Mouse (Mus musculus) left cerebral cortex, postnatal 36 days (tissue): ENCODE measurements at regions not wholly inside any gene's neighbourhood (a gene's known extent, or its start where the extent isn't known, plus 50 kb on each side); places are given as distances from the start of the nearest gene placed in this dataset.

ENCODE experiments used
- DNase-seq, 2 experiments: peaks; one replicate each; pipeline ENCODE4 v3.0.0; 2021 to 2022; ENCODE audit warnings: low spot score in 2 of 2, mixed read lengths in 1 of 2
- intact Hi-C: fragments of 180-260 bp; cut with DNase I; formaldehyde crosslinking; loops from one replicate; pipeline ENCODE4 v1.15.1; 2025

GRCm38 (mm10) chr7:40052255-40052654, 534.7 kb downstream of the Zfp619 start:
- no peak for DNase-seq

GRCm38 (mm10) chr7:40058836-40059235, 541.3 kb downstream of the Zfp619 start:
- DNase-seq = no peak
- intact Hi-C loops = no loop called here

More at GRCm38 (mm10) chr7:40052255-40052654, 534.7 kb downstream of the Zfp619 start:
- intact Hi-C loops = no loop called here

- DNase-seq = no peak
- intact Hi-C loops = no loop called here
These were observed 547.1 kb downstream of the Zfp619 start for GRCm38 (mm10) chr7:40064631-40065030.

GRCm38 (mm10) chr7:40065526-40065925, 548.0 kb downstream of the Zfp619 start:
- intact Hi-C loops = no loop called here
- no peak for DNase-seq

GRCm38 (mm10) chr7:40067378-40067777, 549.8 kb downstream of the Zfp619 start:
- intact Hi-C loops = no loop called here
- DNase-seq = no peak

- intact Hi-C loops = loop anchor here (5.0 kb wide), 2 partner anchors 201 to 871 kb away; no protein-coding TSS in a partner anchor
- no peak for DNase-seq
These were observed 553.7 kb downstream of the Zfp619 start for GRCm38 (mm10) chr7:40071313-40071712.

- intact Hi-C loops = loop anchor here (5.0 kb wide), 2 partner anchors 200 to 870 kb away; no protein-coding TSS in a partner anchor
- DNase-seq = peak; percentile 6
These were observed 554.9 kb downstream of the Zfp619 start for GRCm38 (mm10) chr7:40072478-40072877.

- intact Hi-C loops = no loop called here
- DNase-seq = no peak
These were observed 568.7 kb downstream of the Zfp619 start for GRCm38 (mm10) chr7:40086236-40086635.

GRCm38 (mm10) chr7:40097094-40097493, 579.5 kb downstream of the Zfp619 start:
- intact Hi-C loops = no loop called here
- DNase-seq = no peak

- DNase-seq = no peak
- intact Hi-C loops = no loop called here
These were observed 585.7 kb downstream of the Zfp619 start for GRCm38 (mm10) chr7:40103057-40103945.

- DNase-seq = peak in 1 of 2 experiments; percentile 5
- intact Hi-C loops = no loop called here
These were observed 625.3 kb downstream of the Zfp619 start for GRCm38 (mm10) chr7:40142906-40143305.

GRCm38 (mm10) chr7:40144431-40144830, 626.9 kb downstream of the Zfp619 start:
- no peak for DNase-seq
- intact Hi-C loops = no loop called here

GRCm38 (mm10) chr7:40177570-40177969, 660.0 kb downstream of the Zfp619 start:
- DNase-seq = no peak
- intact Hi-C loops = no loop called here

- intact Hi-C loops = no loop called here
- DNase-seq = no peak
These were observed 677.8 kb downstream of the Zfp619 start for GRCm38 (mm10) chr7:40195366-40195765.

GRCm38 (mm10) chr7:40202615-40203014, 685.0 kb downstream of the Zfp619 start:
- DNase-seq = no peak
- intact Hi-C loops = no loop called here

- intact Hi-C loops = no loop called here
- DNase-seq = no peak
These were observed 686.2 kb upstream of the Vstm2b start for GRCm38 (mm10) chr7:40211956-40212355.

- DNase-seq = no peak
- intact Hi-C loops = no loop called here
These were observed 685.6 kb upstream of the Vstm2b start for GRCm38 (mm10) chr7:40212576-40212975.

GRCm38 (mm10) chr7:40213646-40214045, 684.5 kb upstream of the Vstm2b start:
- no peak for DNase-seq
- intact Hi-C loops = no loop called here

GRCm38 (mm10) chr7:40214395-40214794, 683.7 kb upstream of the Vstm2b start:
- intact Hi-C loops = no loop called here
- no peak for DNase-seq

- intact Hi-C loops = no loop called here
These were observed 682.9 kb upstream of the Vstm2b start for GRCm38 (mm10) chr7:40215271-40215670.

GRCm38 (mm10) chr7:40220549-40220948, 677.6 kb upstream of the Vstm2b start:
- peak in 1 of 2 experiments; percentile 10 for DNase-seq

More at GRCm38 (mm10) chr7:40215271-40215670, 682.9 kb upstream of the Vstm2b start:
- no peak for DNase-seq

More at GRCm38 (mm10) chr7:40220549-40220948, 677.6 kb upstream of the Vstm2b start:
- intact Hi-C loops = no loop called here
